22 mouse cellular contexts compared by ENCODE assay signal in the genomic region with DNA sequence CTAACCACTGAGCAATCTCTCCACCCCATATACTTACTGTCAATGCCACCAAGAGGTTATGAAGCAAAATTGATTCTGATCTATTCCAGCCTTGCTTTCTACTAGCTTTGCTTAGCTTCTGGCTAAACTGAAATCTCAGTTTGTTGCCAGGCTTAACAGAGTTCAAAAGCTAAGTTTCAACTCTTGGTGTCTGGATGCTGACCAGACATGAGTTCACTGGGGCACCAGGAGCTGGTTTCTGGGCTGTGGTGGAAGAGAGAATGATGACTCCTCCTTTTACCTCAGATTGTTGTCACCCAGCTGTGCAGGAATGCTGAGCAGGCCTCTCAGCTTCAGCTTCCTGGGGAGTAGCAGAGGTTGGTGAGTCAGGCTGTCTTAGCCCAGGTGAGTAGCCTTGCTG.
"Had no signal": no experiment of that assay in that cellular context is flagged by ENCODE, and none has a peak within 500 bp of the region (broad histone marks: within the 10 kb centered on the region; RNA-seq: fewer than 3 reads in every experiment).

No protein-coding gene starts in this region.

- H3K4me1 ChIP-seq: liver, embryonic 12.5 days; liver, embryonic 15.5 days; lung, embryonic 15.5 days; megakaryocyte, embryonic 14.5 days; midbrain, embryonic 10.5 days; midbrain, embryonic 15.5 days; neural tube, embryonic 15.5 days; stomach, embryonic 15.5 days had no signal

- ATAC-seq: liver, embryonic 12.5 days; midbrain, embryonic 15.5 days had no signal

- H3K9me3 ChIP-seq: kidney, embryonic 15.5 days; liver, embryonic 12.5 days; liver, embryonic 15.5 days; lung, embryonic 15.5 days; megakaryocyte, embryonic 14.5 days; midbrain, embryonic 10.5 days; midbrain, embryonic 15.5 days; neural tube, embryonic 12.5 days; neural tube, embryonic 15.5 days; stomach, embryonic 15.5 days had no signal

- DNase-seq: kidney, adult 11 months; kidney, adult 8-10 months; kidney, postnatal 10 days; layer of hippocampus, postnatal 36 days; lung, adult 18-20 months; lung, postnatal 10 days; lung, postnatal 36 days; retina, postnatal 1 day; right cerebral cortex, postnatal 25 days; spleen, adult 18-20 months; thymus, postnatal 36 days had no signal

- H3K27ac ChIP-seq: kidney, embryonic 15.5 days; left cerebral cortex, adult 2 months; liver, embryonic 12.5 days; liver, embryonic 15.5 days; lung, embryonic 15.5 days; midbrain, embryonic 10.5 days; midbrain, embryonic 15.5 days; neural tube, embryonic 12.5 days; neural tube, embryonic 15.5 days; stomach, embryonic 15.5 days had no signal

- H3K4me2 ChIP-seq: kidney, embryonic 15.5 days; liver, embryonic 12.5 days; liver, embryonic 15.5 days; lung, embryonic 15.5 days; midbrain, embryonic 15.5 days; neural tube, embryonic 12.5 days; neural tube, embryonic 15.5 days; stomach, embryonic 15.5 days had no signal

- H3K9ac ChIP-seq: kidney, embryonic 15.5 days; liver, embryonic 12.5 days; liver, embryonic 15.5 days; lung, embryonic 15.5 days; midbrain, embryonic 15.5 days; neural tube, embryonic 12.5 days; neural tube, embryonic 15.5 days; stomach, embryonic 15.5 days had no signal

- H3K27me3 ChIP-seq: kidney, embryonic 15.5 days; liver, embryonic 12.5 days; liver, embryonic 15.5 days; lung, embryonic 15.5 days; megakaryocyte, embryonic 14.5 days; midbrain, embryonic 15.5 days; neural tube, embryonic 12.5 days; neural tube, embryonic 15.5 days; stomach, embryonic 15.5 days had no signal

- H3K4me3 ChIP-seq: kidney, embryonic 15.5 days; left cerebral cortex, adult 2 months; liver, embryonic 12.5 days; liver, embryonic 15.5 days; lung, embryonic 15.5 days; megakaryocyte, embryonic 14.5 days; midbrain, embryonic 10.5 days; midbrain, embryonic 15.5 days; neural tube, embryonic 12.5 days; neural tube, embryonic 15.5 days; stomach, embryonic 15.5 days had no signal

- H3K36me3 ChIP-seq: kidney, embryonic 15.5 days; liver, embryonic 12.5 days; liver, embryonic 15.5 days; lung, embryonic 15.5 days; midbrain, embryonic 10.5 days; midbrain, embryonic 15.5 days; neural tube, embryonic 12.5 days; neural tube, embryonic 15.5 days; stomach, embryonic 15.5 days had no signal
